Mouse (Mus musculus): ENCODE measurements around the gene Fads6.

GRCm38 (mm10) chr11:115291503-115291902 lies 6.0 kb downstream of the Fads6 start:
- TF ChIP-seq CTCF (IDR thresholded peaks at IDR 0.05; ENCODE audit: low read depth) (no peak), EP300 (IDR thresholded peaks at IDR 0.05; ENCODE audit: low read depth) (no peak)

All from heart, postnatal 0 days (tissue).